Mouse (Mus musculus) c-Kit-positive CD71-positive TER-119-negative erythroid progenitor cells, embryonic 14.5 days (primary cell): ENCODE measurements at regions not wholly inside any gene's neighbourhood (a gene's known extent, or its start where the extent isn't known, plus 50 kb on each side); places are given as distances from the start of the nearest gene placed in this dataset.

Experiments
- DNase-seq: peaks from one replicate; pipeline ENCODE4 v3.0.0-alpha.2; 2013; ENCODE audit warnings: low read depth

- no peak for DNase-seq
These were observed 276.2 kb downstream of the Barhl2 start for GRCm38 (mm10) chr5:106181726-106182125.

GRCm38 (mm10) chr5:106172162-106172561, 285.8 kb downstream of the Barhl2 start:
- DNase-seq = no peak

GRCm38 (mm10) chr5:106170405-106170804, 287.6 kb downstream of the Barhl2 start:
- DNase-seq = no peak

GRCm38 (mm10) chr5:106167556-106167955, 290.4 kb downstream of the Barhl2 start:
- DNase-seq = no peak

- no peak for DNase-seq
These were observed 289.9 kb downstream of the Zfp326 start for GRCm38 (mm10) chr5:106166266-106166665.

- no peak for DNase-seq
These were observed 287.8 kb downstream of the Zfp326 start for GRCm38 (mm10) chr5:106164190-106164589.

- DNase-seq = no peak
These were observed 286.8 kb downstream of the Zfp326 start for GRCm38 (mm10) chr5:106162981-106163653.

GRCm38 (mm10) chr5:106139109-106139508, 262.7 kb downstream of the Zfp326 start:
- no peak for DNase-seq

GRCm38 (mm10) chr5:106122928-106123327, 246.6 kb downstream of the Zfp326 start:
- DNase-seq = no peak

- no peak for DNase-seq
These were observed 243.2 kb downstream of the Zfp326 start for GRCm38 (mm10) chr5:106119584-106119983.

GRCm38 (mm10) chr5:106113186-106113585, 236.8 kb downstream of the Zfp326 start:
- DNase-seq = no peak

GRCm38 (mm10) chr5:106108474-106108971, 232.2 kb downstream of the Zfp326 start:
- DNase-seq = no peak

GRCm38 (mm10) chr5:106102255-106102654, 225.9 kb downstream of the Zfp326 start:
- no peak for DNase-seq

- DNase-seq = no peak
These were observed 222.5 kb downstream of the Zfp326 start for GRCm38 (mm10) chr5:106098887-106099286.

GRCm38 (mm10) chr5:106089332-106089731, 213.0 kb downstream of the Zfp326 start:
- no peak for DNase-seq

- no peak for DNase-seq
These were observed 212.3 kb downstream of the Zfp326 start for GRCm38 (mm10) chr5:106088478-106089185.

GRCm38 (mm10) chr5:106083786-106084185, 207.4 kb downstream of the Zfp326 start:
- no peak for DNase-seq

GRCm38 (mm10) chr5:106082891-106083290, 206.5 kb downstream of the Zfp326 start:
- DNase-seq = no peak

- no peak for DNase-seq
These were observed 190.8 kb downstream of the Zfp326 start for GRCm38 (mm10) chr5:106067124-106067551.

GRCm38 (mm10) chr5:106066706-106067105, 190.3 kb downstream of the Zfp326 start:
- no peak for DNase-seq

GRCm38 (mm10) chr5:106064366-106064765, 188.0 kb downstream of the Zfp326 start:
- DNase-seq = no peak

GRCm38 (mm10) chr5:106062926-106063325, 186.6 kb downstream of the Zfp326 start:
- no peak for DNase-seq

GRCm38 (mm10) chr5:106056631-106057030, 180.3 kb downstream of the Zfp326 start:
- DNase-seq = no peak
